Mouse (Mus musculus) gastrocnemius, postnatal 36 days (tissue): ENCODE data around the gene Mob1b. TPM values are rescaled to one million over a fixed set of nuclear protein-coding genes. Genes with fewer than 3 reads are reported as not detected.

Experiments
- DNase-seq, 2 experiments: peaks; one replicate each; pipeline ENCODE4 v3.0.0; 2022
- intact Hi-C: fragments of 180-260 bp; cut with DNase I; formaldehyde crosslinking; loops from one replicate; pipeline ENCODE4 v1.15.1; 2025
- long read RNA-seq, 2 experiments: library from polyadenylated mRNA; stranded (forward); transcript quantifications; one replicate each; pipeline ENCODE4 v2.0.0; 2021
- total RNA-seq, 2 experiments: library from RNA; stranded (reverse); gene quantifications; 2 replicates each; pipeline ENCODE4 v1.2.3; 2021

Mob1b gene
- total RNA-seq = 10 to 100 TPM; 20.9 to 21.3 TPM
- long read RNA-seq, experiment 1, partial matches to known transcripts = 0 of 10 reads
- long read RNA-seq, experiment 1, other reads (novel, unspliced or antisense) = 7 of 10 reads
- long read RNA-seq, experiment 2, transcript Mob1b-201 (6 exons, 2,705 nt) = major isoform, 7 of 12 reads
- long read RNA-seq, experiment 2, partial matches to known transcripts = 1 of 12 reads
- long read RNA-seq, experiment 2, other reads (novel, unspliced or antisense) = 4 of 12 reads

DNA sequence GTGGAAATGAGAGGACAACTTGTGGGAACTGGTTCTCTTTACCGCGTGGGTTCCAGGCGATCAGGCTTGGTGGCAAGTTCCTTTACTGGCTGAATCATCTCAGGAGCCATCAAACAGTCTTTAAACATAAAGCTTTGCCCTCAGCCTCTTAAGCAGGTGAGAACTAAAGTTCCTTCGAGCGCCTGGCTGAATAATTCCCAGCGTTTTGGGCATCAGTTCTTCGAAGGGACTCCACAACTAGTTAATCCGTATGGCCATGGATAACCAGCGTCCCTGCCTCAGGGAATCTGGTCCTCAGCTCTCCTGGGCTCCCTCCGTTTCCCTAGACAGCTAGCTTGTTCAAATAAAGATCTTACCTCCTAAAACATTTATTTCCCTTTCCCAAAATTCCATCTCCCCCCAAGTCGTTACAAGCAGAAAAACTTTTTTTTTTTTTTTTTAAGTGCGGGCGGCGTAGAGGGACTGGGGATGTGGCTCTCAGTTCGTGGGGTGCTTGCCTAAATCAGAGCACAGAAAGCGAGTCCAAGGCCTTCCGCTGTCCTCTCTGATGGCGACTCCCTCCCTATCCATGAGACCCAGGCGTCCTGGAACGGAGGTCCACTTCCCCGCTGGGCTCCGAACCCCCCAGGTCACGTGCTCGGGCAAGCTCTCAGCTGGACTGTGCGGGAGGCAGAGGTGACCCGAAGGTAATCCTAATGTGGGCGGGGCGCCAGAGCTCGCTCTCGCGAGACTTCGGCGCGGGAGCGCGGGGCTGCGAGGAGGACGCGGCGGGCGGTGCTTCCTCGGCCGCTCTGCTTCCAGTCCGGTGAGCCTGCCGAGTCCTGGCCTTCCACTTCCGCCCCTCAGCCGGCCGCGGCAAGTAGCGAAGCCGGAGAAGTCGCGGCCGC is at the start of gene Mob1b:
Gene Mob1b (plus strand): TSS at position 740 of the 887 bp plus-strand sequence.
- intact Hi-C loops = loop anchor here (5.0 kb wide), 2 partner anchors 42 to 43 kb away; partner anchors contain the start of genes Dck and Grsf1
- DNase-seq = peak; percentile 98

- peak in 1 of 2 experiments; percentile 7 for DNase-seq
- intact Hi-C loops = loop anchor here (5.0 kb wide), 2 partner anchors 47 to 113 kb away; partner anchors contain the start of gene Mob1b
Observed at GRCm38 (mm10) chr5:88674703-88675442, 45.8 kb upstream of the Mob1b start.

DNA sequence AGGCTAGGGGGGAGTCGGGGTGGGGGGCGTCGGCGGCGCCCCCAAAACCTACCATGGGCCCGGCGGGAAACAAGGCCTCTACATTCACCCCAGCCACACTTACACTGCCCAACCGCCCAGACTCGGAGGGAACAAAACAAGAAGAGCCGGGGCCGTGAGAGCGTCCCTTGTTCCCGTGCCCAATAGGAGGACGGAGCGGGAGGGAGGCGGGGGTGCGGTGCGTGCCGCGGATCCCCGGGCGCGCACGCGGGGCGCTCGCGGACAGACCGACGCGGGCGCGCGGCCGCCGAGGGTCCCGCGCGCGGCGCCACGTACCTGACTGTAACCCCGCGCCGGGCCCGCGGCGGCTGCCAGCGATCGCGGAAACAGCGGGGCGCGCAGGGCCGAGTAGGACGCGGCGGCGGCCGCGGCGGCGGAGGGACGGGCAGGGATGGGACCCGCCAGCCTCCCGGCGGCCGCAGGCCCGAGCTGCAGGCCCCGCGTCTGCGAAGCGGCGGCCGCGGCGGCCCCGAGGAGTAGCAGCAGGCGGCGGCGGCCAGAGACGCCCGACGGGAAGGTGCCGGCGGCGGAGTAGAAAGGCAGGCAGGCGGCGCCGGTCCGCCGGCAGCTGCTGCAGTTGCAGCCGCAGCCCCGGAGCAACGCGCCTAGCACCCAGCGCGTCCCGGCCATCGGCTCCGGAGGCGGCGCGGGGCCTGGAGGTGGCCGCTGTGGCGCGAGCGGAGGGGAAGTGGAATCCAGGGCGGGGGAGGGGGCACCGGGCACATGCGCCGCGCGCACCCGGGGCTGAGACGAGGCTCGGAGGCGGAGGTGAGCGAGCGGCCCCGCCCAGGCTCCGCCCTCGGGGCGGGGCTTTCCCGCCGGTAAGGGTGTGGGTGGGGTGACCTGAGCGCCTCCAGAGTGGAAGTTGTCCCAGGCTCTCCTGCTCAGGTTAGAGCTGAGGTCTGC is 44.9 kb upstream of the Mob1b start, which contains the start of gene Grsf1:
Gene Grsf1 (minus strand): TSS at position 729 of the 945 bp plus-strand sequence.
- peak; percentile 79 to 84 for DNase-seq
- intact Hi-C loops = loop anchor here (5.0 kb wide), 2 partner anchors 47 to 113 kb away; partner anchors contain the start of gene Mob1b

DNA sequence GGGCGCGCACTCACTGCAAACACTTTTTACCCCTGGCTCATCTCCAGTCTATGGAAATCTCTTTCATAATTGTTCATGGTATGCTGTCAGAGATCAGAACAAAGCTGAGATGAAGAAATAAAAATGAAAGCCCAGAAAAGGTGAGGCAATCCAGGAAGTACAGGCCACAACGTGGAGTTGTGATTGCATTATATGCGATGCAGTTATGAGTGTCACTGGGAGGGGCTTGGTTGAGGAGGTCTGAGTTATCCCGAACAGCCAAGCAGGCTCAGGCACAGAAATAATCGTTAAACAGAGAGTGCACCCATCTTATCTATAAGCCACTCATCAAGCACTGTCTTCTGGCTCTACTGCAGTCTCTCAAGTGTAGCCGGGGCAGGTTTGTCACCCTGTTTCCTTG is 41.7 kb upstream of the Mob1b start:
- intact Hi-C loops = loop anchor here (5.0 kb wide), 2 partner anchors 43 to 117 kb away; partner anchors contain the start of gene Mob1b
- no peak for DNase-seq

- intact Hi-C loops = loop anchor here (5.0 kb wide), 2 partner anchors 43 to 117 kb away; partner anchors contain the start of gene Mob1b
- DNase-seq = no peak
Observed at GRCm38 (mm10) chr5:88679341-88679740, 41.3 kb upstream of the Mob1b start.

GRCm38 (mm10) chr5:88680567-88680966 is 40.1 kb upstream of the Mob1b start:
- intact Hi-C loops = loop anchor here (10.0 kb wide), 1 partner anchor 204 kb away; the partner anchor contains the start of gene Slc4a4
- DNase-seq = no peak

DNA sequence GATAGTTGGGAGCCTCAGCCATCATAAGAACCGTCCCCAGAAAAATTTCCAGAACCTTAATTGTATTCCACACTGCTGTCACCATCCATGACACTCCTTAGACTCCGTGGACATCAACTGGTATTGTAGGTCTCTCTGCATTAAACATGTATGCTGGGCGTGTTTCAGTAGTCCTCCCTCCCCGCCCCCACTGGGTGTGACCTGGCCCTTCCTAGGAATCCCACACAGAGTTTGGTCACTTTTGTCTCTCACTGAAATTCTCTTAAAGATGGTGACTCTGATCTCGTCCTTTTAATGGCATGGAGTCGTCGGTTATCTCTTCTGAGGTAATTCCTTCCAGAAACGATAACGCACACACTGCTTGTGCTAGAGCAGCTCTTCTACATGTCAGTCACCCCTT is 36.9 kb upstream of the Mob1b start:
- intact Hi-C loops = loop anchor here (10.0 kb wide), 1 partner anchor 201 kb away; the partner anchor contains the start of gene Slc4a4
- no peak for DNase-seq

DNA sequence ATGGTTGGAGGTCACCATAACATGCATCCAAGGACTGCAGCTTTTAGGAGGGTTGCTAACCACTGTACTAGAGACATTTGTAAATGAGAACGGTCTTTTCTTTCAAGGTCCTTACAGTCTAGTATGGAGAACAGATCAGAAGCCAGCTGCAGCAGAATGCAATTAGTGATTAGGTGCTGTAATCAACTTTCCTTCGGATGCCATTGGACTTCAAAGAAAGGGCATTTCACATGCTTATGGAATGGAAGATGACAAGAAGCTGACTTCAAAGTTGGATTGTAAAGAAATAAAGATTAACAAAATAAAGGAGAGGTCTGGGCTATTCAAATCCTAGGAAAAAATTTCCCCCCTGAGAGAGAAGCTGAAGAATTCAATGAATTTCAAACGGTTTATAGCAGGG is 36.4 kb upstream of the Mob1b start:
- intact Hi-C loops = loop anchor here (10.0 kb wide), 1 partner anchor 201 kb away; the partner anchor contains the start of gene Slc4a4
- DNase-seq = no peak

DNA sequence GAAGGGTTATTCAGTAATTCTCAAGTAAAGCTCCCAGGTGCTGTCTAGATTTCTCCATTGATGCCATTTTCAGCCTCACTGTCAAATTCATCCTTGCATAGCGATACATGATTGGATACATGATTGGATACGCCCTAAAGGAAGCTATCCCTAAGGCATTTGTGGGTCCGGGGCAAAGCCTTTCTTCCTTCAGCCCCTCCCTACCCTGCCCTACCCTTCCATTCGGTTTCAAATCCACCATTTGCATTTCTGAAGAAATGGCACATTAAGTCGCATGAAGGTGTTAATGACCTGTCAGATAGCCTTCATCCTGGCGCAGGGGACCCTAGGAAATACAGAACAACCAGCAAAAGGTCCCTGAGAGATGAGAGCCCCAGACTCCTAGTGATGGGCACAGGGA is 35.3 kb upstream of the Mob1b start:
- DNase-seq = no peak
- intact Hi-C loops = loop anchor here (10.0 kb wide), 1 partner anchor 199 kb away; the partner anchor contains the start of gene Slc4a4

DNA sequence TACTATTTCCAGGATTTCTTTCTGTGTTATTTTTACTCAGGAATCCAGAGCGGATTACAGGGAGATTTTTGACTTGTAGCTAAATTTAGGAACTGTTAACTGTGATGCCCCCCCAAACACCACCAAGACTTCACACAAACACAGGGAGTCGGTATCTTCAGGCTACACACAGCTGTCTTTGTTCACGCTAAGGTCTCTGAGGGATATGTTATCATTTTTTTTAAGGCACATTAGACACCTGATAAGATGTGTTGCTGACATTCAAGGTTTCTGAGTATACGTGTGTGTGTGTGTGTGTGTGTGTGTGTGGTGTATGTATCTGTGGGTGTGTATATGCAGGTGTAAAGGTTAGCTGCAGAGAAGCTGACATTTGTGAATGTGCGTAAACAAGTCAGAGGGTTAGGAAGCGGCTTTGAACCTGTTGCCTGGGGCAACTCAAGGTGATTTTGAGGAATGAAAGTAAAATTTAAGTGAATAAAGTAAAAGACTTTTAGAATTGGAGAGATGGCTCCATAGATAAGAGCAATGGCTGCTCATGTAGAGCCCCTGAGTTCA is 34.8 kb upstream of the Mob1b start:
- no peak for DNase-seq
- intact Hi-C loops = loop anchor here (10.0 kb wide), 1 partner anchor 199 kb away; the partner anchor contains the start of gene Slc4a4

GRCm38 (mm10) chr5:88687996-88688406 is 32.7 kb upstream of the Mob1b start:
- intact Hi-C loops = loop anchor here (2.0 to 10.0 kb wide), 2 partner anchors 77 to 197 kb away; partner anchors contain the start of genes Dck and Slc4a4
- DNase-seq = no peak

GRCm38 (mm10) chr5:88688583-88689187 is 32.0 kb upstream of the Mob1b start:
- no peak for DNase-seq
- intact Hi-C loops = loop anchor here (2.0 to 10.0 kb wide), 2 partner anchors 76 to 196 kb away; partner anchors contain the start of genes Dck and Slc4a4

DNA sequence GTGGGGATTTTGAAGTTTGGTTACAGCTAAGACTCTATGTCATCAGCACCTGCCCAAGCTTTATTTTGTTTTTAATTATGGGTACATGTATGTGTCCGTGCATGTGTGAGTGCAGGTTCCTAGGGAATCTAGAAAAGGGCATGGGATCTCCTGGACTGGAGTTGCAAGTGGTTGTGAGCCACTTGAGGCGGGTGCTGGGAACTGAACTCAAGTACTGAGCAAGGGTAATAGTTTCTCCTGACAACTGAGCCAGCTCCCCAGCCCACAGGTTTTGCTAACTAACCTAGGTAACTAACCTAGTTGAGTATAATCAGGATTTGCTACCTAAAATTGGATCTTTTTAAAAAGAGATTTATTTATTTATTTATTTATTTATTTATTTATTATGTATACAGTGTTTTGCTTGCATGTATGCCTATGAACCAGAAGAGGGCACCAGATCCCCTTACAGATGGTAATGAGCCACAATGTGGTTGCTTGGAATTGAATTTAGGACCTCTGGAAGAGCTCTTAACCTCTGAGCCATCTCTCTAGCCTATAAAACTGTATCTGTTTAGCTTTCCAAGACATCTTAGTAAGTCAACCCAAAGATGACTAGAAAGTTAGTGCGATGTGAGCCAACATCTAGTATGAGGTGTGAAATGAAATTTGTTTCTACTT is 31.2 kb upstream of the Mob1b start:
- intact Hi-C loops = loop anchor here (2.0 to 10.0 kb wide), 2 partner anchors 75 to 195 kb away; partner anchors contain the start of genes Dck and Slc4a4
- DNase-seq = no peak

- no peak for DNase-seq
- intact Hi-C loops = no loop called here
Observed at GRCm38 (mm10) chr5:88690681-88691505, 29.8 kb upstream of the Mob1b start.

- DNase-seq = no peak
- intact Hi-C loops = no loop called here
Observed at GRCm38 (mm10) chr5:88691506-88692095, 29.1 kb upstream of the Mob1b start.

GRCm38 (mm10) chr5:88692586-88692985 is 28.1 kb upstream of the Mob1b start:
- intact Hi-C loops = no loop called here
- no peak for DNase-seq
